Mouse (Mus musculus) stomach, embryonic 14.5 days (tissue): ENCODE measurements around the gene Usp12. TPM values are rescaled to one million over a fixed set of nuclear protein-coding genes. Genes with fewer than 3 reads are reported as not detected.
A peak's percentile ranks its signal among the peaks of the same experiment; 100 is the strongest.

ENCODE experiments used
- ATAC-seq: fragments of 200-750 bp; cut with Nextera tagmentation; 2 replicates; pipeline ENCODE4 v1.8.0; 2017; ENCODE audit warnings: low read depth, moderate TSS enrichment; ENCODE audit not compliant: insufficient number of reproducible peaks, insufficient read depth, low FRiP score
- H3K27ac ChIP-seq: fragments of 300-500 bp; sonication (generic); 2 replicates; pipeline ENCODE4 v1.5.1; 2014; ENCODE audit warnings: mild to moderate bottlenecking, low read length, moderate library complexity, mixed read lengths
- H3K27me3 ChIP-seq: fragments of 300-500 bp; sonication (generic); 2 replicates; pipeline ENCODE4 v1.6.1; 2014; ENCODE audit warnings: low read length, control low read depth, mixed read lengths; ENCODE audit not compliant: control insufficient read depth, insufficient read depth
- H3K36me3 ChIP-seq: fragments of 300-500 bp; sonication (generic); 2 replicates; pipeline ENCODE4 v1.6.1; 2014; ENCODE audit warnings: mild to moderate bottlenecking, control low read depth, low read length, moderate library complexity, mixed read lengths; ENCODE audit not compliant: control insufficient read depth, insufficient read depth
- H3K4me1 ChIP-seq: fragments of 300-500 bp; sonication (generic); 2 replicates; pipeline ENCODE4 v1.6.1; 2014; ENCODE audit warnings: low read length, control low read depth, mixed read lengths; ENCODE audit not compliant: control insufficient read depth, insufficient read depth
- H3K4me2 ChIP-seq: fragments of 300-500 bp; sonication (generic); replicated peaks from 2 replicates; pipeline ENCODE4 v1.6.1; 2014; ENCODE audit warnings: low read depth, low read length, control low read depth
- H3K4me3 ChIP-seq: fragments of 300-500 bp; sonication (generic); 2 replicates; pipeline ENCODE4 v1.5.1; 2014; ENCODE audit warnings: low read depth, low read length, control low read depth
- H3K9ac ChIP-seq: fragments of 300-500 bp; sonication (generic); replicated peaks from 2 replicates; pipeline ENCODE4 v1.6.1; 2014; ENCODE audit warnings: low read depth, mild to moderate bottlenecking, control low read depth, low read length, moderate library complexity, mixed read lengths
- H3K9me3 ChIP-seq: fragments of 300-500 bp; sonication (generic); 2 replicates; pipeline ENCODE4 v1.6.1; 2016; ENCODE audit warnings: low read depth, low read length, control low read depth; ENCODE audit not compliant: control insufficient read depth
- WGBS: fragments of 180-500 bp; shearing (Covaris S2); extraction: QIAGEN DNeasy Blood & Tissue Kit; methylation state at CpG from one replicate; pipeline ENCODE4 v1.1.7; 2014; 5-methylcytosine and 5-hydroxymethylcytosine counted together
- polyA plus RNA-seq: library from polyadenylated mRNA; unstranded; fragments of >200 nt; fragmentation: Nextera tagmentation; extraction: Ambion mirVana; gene quantifications from 2 replicates; pipeline ENCODE4 v1.2.1, GENCODE M21; 2014

Gene Usp12
- polyA plus RNA-seq, 1 experiment from 2014 or later = 12.8 TPM

DNA sequence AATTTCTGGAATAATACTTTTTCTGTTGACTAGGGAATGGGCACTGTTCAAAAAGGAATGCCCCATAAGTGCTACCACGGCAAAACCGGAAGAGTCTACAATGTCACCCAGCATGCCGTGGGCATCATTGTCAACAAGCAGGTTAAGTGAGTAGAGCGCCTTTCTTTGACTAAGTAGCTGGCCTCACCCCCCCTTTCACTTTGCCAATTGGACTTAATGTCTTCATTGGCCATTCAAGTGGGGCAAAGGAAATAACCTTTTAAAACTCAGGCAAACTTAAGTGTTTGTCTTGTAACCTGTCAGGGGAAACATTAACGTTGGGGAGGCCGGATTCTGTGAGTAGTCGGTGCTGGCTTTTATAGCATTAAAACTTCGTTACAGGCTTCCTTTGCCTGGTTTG is 40.2 kb upstream of the Usp12 start:
- 81% methylated on average over 8 of the region's 8 CpGs for WGBS
- Histone ChIP-seq H3K9ac (no peak overlapping the region), H3K36me3 (peaks cover 43% of the 10 kb centered on the region), H3K4me1 (peaks cover 11% of the 10 kb centered on the region), H3K4me3 (no peak overlapping the region), H3K27ac (no peak overlapping the region), H3K4me2 (no peak overlapping the region), H3K27me3 (no peaks in the 10 kb centered on the region), H3K9me3 (no peaks in the 10 kb centered on the region)
- ATAC-seq = no peak

DNA sequence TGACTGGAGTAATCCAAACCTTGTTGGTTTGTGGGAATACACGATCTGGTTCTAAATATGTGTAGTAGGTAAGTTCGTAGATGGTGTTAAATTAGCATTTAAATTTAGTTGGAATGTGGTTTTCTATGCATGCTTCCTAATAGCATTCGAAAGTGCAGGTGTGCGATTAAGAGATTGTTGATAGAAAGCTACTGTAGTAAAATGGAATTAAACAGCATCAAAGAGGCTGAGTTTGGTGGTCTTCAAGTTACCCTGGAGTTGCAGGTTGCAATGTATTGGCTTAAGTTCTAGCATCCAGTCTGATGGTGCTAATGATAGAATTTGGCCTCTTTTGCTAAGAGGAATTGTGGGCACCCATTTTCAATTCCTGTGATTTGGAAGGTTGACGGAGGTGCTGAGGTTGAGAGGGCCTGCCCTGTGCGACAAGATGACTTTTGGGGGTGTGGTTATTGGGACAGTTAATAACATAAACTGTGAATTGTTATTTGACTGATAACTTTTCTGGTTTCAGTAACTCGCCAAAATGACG is 38.9 kb upstream of the Usp12 start:
- peak overlapping the region; percentile 92 for H3K9ac ChIP-seq
- ATAC-seq = no peak
- H3K27me3 ChIP-seq = no peaks in the 10 kb centered on the region
- peaks cover 43% of the 10 kb centered on the region for H3K36me3 ChIP-seq
- peak overlapping the region; percentile 71 for H3K4me2 ChIP-seq
- H3K27ac ChIP-seq = peak overlapping the region; percentile 64; the same call in 1 of the 2 replicates
- WGBS = 16% methylated on average over 8 of the region's 8 CpGs
- H3K4me1 ChIP-seq = peaks cover 11% of the 10 kb centered on the region
- no peaks in the 10 kb centered on the region for H3K9me3 ChIP-seq
- H3K4me3 ChIP-seq = peak overlapping the region; percentile 76

DNA sequence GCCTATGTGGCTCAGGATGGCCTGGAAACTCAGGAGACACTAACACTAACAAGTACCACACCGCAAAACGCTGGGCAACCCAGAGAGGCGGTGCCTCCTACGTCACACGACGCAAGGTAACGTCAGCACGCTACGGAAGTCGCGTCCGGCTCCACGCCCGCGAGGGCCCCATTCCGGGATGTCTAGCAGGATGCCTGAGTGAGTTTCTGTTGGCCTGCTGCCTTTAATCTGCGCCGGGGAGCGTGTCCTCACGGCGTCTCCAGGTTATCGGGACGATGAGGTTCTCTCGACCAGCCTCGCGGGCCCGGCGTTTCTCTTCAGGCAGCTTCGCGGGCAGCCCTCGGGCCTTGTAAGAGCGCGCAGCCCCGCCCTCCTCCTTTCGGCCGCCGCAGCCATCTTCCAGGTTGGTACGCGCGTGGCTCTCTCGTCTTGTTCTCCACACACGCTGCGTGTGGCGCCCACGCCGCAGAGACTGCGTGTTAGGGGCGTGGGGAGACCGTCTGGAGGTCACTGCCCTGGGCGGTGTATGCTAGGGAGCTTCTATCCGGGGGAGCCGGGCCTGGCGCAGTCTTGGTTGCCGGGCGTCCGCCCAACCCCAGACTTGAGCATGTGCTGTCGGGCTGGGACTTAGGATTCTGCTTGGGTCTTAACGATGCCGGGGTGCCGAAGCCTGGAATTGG is 38.1 kb upstream of the Usp12 start, which contains the start of gene Rpl21:
Gene Rpl21 (plus strand): TSS at position 122 of the 680 bp plus-strand sequence.
- Histone ChIP-seq H3K27ac (peak within 1 kb of the TSS; percentile 64; the same call in 1 of the 2 replicates), H3K4me2 (peak within 1 kb of the TSS; percentile 71), H3K4me1 (peaks cover 11% of the 10 kb centered on the region), H3K36me3 (peaks cover 37% of the 10 kb centered on the region), H3K9me3 (no peaks in the 10 kb centered on the region), H3K9ac (peak within 1 kb of the TSS; percentile 92), H3K27me3 (no peaks in the 10 kb centered on the region), H3K4me3 (peak within 1 kb of the TSS; percentile 76)
- peak; percentile 97 for ATAC-seq
- under 1% methylated on average over 60 of the region's 60 CpGs for WGBS

GRCm38 (mm10) chr5:146832435-146832768 is 37.6 kb upstream of the Usp12 start:
- H3K36me3 ChIP-seq = peaks cover 32% of the 10 kb centered on the region
- peak overlapping the region; percentile 92 for H3K9ac ChIP-seq
- H3K4me2 ChIP-seq = peak overlapping the region; percentile 71
- H3K27me3 ChIP-seq = no peaks in the 10 kb centered on the region
- H3K4me1 ChIP-seq = peaks cover 11% of the 10 kb centered on the region
- H3K27ac ChIP-seq = peak overlapping the region; percentile 12; the same call in 1 of the 2 replicates
- peak; percentile 44; the same call in 1 of the 2 replicates for ATAC-seq
- peak overlapping the region; percentile 76 for H3K4me3 ChIP-seq
- 49% methylated on average over 7 of the region's 7 CpGs for WGBS
- H3K9me3 ChIP-seq = no peaks in the 10 kb centered on the region

DNA sequence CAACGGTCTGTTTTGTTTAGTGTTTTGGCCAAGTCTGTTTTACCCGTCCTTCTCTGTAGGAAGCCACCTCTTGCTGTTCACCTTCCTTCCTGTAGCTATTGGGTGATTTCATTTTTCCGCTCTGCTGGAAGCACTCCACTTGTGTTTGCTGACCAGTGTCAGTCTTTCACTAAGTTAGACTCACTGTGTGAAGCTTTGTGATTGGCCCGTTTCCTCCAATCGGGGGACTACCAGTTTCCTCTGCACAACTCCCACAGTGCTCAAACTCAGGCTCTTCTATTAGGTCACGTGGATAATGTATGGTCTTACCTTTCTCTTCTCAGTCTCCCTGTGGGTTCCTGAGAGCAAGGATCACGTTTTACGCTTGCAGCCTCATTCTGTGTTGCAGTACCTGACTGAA is 34.7 kb upstream of the Usp12 start:
- ATAC-seq = no peak
- Histone ChIP-seq H3K9me3 (no peaks in the 10 kb centered on the region), H3K27me3 (no peaks in the 10 kb centered on the region), H3K4me3 (no peak overlapping the region), H3K27ac (no peak overlapping the region), H3K4me1 (peaks cover 9% of the 10 kb centered on the region), H3K4me2 (no peak overlapping the region), H3K36me3 (peaks cover 5% of the 10 kb centered on the region), H3K9ac (no peak overlapping the region)
- 51% methylated on average over 8 of the region's 8 CpGs for WGBS

DNA sequence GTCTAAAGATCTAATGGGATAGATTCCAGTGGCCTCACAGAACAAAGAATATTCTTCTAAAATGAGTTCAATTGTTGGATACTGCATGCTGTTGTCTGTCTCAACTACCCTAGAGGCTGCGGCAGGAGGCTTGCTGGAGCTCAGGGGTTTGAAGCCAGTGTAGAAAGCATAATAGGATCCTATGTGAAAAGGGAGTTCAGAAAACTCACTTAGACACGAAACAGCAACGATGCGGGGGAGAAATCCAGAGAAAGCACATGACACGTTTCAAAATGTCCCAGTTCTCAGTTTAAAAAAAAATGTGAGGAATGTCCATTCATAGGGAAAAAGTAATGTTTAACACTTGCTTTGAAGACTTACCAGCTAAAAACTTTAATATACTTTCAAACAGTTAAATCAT is 28.2 kb upstream of the Usp12 start:
- Histone ChIP-seq H3K27ac (no peak overlapping the region), H3K36me3 (no peaks in the 10 kb centered on the region), H3K9ac (no peak overlapping the region), H3K4me2 (no peak overlapping the region), H3K27me3 (no peaks in the 10 kb centered on the region), H3K4me1 (no peaks in the 10 kb centered on the region), H3K4me3 (no peak overlapping the region), H3K9me3 (no peaks in the 10 kb centered on the region)
- 67% methylated on average over 5 of the region's 5 CpGs for WGBS
- ATAC-seq = no peak

DNA sequence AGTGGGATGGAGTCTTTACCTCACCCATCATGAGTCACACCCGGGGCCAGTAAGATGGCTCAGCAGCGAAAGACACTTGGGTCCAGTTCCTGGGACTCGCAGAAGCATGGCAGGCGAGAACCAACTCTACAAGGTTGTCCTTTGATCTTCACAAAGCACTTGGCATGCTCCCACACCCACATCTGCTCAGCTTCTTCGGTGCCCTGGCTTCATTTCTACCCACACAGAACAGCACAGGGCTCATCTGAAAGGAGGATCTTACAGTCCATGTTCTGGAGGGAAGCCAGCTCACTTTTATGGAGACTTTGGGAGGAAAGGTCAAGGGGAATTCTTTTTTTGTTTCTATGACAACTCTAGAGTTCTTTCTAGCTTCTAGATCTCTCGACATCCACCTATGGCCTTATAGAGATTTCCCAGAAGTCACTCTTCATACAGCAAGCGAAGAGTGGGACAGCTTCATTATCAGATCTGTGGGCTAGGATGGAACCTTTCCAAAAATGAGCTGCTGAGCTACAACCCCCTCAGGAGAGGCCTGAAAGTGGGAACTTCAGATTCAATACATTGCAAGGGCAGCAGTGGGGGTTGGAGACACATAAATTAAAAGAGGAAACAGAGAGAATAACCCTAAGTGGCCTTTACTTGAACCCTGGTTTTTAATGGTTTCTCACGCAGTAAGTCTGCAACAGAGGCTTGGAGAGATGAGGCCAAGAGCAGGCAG is 24.3 kb upstream of the Usp12 start:
- ATAC-seq = no peak
- 70% methylated on average over 8 of the region's 8 CpGs for WGBS

DNA sequence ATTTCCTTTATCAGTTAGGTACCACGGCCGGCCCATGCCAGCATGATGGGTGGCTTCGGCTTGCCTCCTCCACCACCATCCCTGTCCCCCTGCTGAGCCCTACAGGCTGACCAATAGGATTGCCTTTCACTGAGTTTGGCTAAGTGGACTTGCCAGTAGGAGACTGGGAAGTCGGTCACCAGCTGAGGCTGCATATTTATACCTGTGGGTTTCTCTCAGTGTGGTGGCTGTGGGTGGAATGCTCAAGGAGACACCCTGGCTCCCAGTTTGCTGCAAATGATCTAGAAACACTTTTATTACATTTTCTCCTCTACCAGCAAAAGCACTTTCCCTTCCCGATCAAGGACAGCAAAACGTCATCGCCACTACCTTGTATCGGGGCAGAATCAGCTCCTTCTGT is 22.8 kb upstream of the Usp12 start:
- Histone ChIP-seq H3K9me3 (no peaks in the 10 kb centered on the region), H3K27me3 (no peaks in the 10 kb centered on the region), H3K4me1 (no peaks in the 10 kb centered on the region), H3K27ac (no peak overlapping the region), H3K4me3 (no peak overlapping the region), H3K9ac (no peak overlapping the region), H3K4me2 (no peak overlapping the region), H3K36me3 (no peaks in the 10 kb centered on the region)
- 81% methylated on average over 8 of the region's 8 CpGs for WGBS
- ATAC-seq = no peak

More for the DNA sequence above, 24.3 kb upstream of the Usp12 start:
- H3K27me3 ChIP-seq = no peaks in the 10 kb centered on the region
- no peak overlapping the region for H3K4me3 ChIP-seq
- H3K9me3 ChIP-seq = no peaks in the 10 kb centered on the region
- no peaks in the 10 kb centered on the region for H3K36me3 ChIP-seq
- no peaks in the 10 kb centered on the region for H3K4me1 ChIP-seq
- no peak overlapping the region for H3K9ac ChIP-seq
- no peak overlapping the region for H3K27ac ChIP-seq
- H3K4me2 ChIP-seq = no peak overlapping the region
